13 mouse cellular contexts compared by ENCODE assay signal in the genomic region with DNA sequence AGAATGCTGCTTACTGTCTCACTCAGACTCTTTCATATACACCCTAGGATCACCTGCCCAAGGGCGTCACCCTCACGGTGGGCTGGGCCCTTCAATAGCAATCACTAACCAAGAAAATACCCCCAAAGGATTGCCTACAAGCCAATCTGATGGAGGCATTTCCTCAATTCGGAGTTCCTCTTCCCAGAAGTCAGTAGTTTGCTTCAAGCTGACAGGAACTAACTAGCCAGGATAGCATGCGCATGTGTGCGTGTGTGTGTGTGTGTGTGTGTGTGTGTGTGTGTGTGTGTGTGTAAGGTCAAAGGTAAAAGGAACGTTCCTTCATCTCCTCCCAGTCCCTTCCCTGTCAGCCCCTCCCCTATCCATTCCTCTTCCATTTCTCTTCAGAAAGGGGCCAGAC.
"Had no signal": no experiment of that assay in that cellular context is flagged by ENCODE, and none has a peak within 500 bp of the region (broad histone marks: within the 10 kb centered on the region; RNA-seq: fewer than 3 reads in every experiment).

No protein-coding gene starts in this region.

- H3K9me3 ChIP-seq: kidney, embryonic 15.5 days; limb, embryonic 15.5 days; liver, embryonic 12.5 days; midbrain, embryonic 13.5 days had no signal

- H3K4me1 ChIP-seq: liver, embryonic 12.5 days had no signal

- H3K36me3 ChIP-seq: kidney, embryonic 15.5 days; limb, embryonic 15.5 days; liver, embryonic 12.5 days; neural tube, embryonic 13.5 days had no signal

- H3K4me3 ChIP-seq: kidney, embryonic 15.5 days; left cerebral cortex, adult 2 months; limb, embryonic 15.5 days; liver, embryonic 12.5 days; midbrain, embryonic 13.5 days; neural tube, embryonic 13.5 days had no signal

- H3K4me2 ChIP-seq: kidney, embryonic 15.5 days; limb, embryonic 15.5 days; liver, embryonic 12.5 days; lung, embryonic 14.5 days; midbrain, embryonic 13.5 days; neural tube, embryonic 13.5 days had no signal

- DNase-seq: kidney, adult 2 months; kidney, postnatal 25 days; lung, embryonic 14.5 days; lung, postnatal 10 days; lung, postnatal 4 days; right cerebral cortex, postnatal 25 days had no signal

- H3K9ac ChIP-seq: kidney, embryonic 15.5 days; limb, embryonic 15.5 days; liver, embryonic 12.5 days; lung, embryonic 14.5 days; midbrain, embryonic 13.5 days; neural tube, embryonic 13.5 days had no signal

- H3K27me3 ChIP-seq: kidney, embryonic 15.5 days; limb, embryonic 15.5 days; liver, embryonic 12.5 days; neural tube, embryonic 13.5 days had no signal

- ATAC-seq: liver, embryonic 12.5 days; midbrain, embryonic 13.5 days had no signal

- H3K27ac ChIP-seq: kidney, embryonic 15.5 days; left cerebral cortex, adult 2 months; limb, embryonic 15.5 days; liver, embryonic 12.5 days; midbrain, embryonic 13.5 days; stomach, postnatal 0 days had no signal
